Mouse (Mus musculus) adrenal gland, adult 2 months (tissue): Measurements from ENCODE around the gene 1810046K07Rik. TPM values are rescaled to one million over a fixed set of nuclear protein-coding genes. Genes with fewer than 3 reads are reported as not detected.
A peak's percentile ranks its signal among the peaks of the same experiment; 100 is the strongest.

ENCODE experiments used
- DNase-seq: peaks from one replicate; pipeline ENCODE4 v3.0.0; 2021
- long read RNA-seq: library from polyadenylated mRNA; stranded (forward); transcript quantifications from one replicate; pipeline ENCODE4 v2.0.0, GENCODE M21; 2021
- polyA plus RNA-seq: library from polyadenylated mRNA; depleted of rRNA; stranded (reverse); fragments of >200 nt; gene quantifications from 2 replicates; pipeline ENCODE4 v1.2.3, GENCODE M21; 2012; rRNA removed
- total RNA-seq, 2 experiments: library from RNA; stranded (reverse); gene quantifications; 2 replicates each; pipeline ENCODE4 v1.2.3; 2021

Gene 1810046K07Rik
- not detected for total RNA-seq
- polyA plus RNA-seq, result 0.08 TPM in 1 of 2 replicates, not detected in the other
- long read RNA-seq, result 0 reads

DNA sequence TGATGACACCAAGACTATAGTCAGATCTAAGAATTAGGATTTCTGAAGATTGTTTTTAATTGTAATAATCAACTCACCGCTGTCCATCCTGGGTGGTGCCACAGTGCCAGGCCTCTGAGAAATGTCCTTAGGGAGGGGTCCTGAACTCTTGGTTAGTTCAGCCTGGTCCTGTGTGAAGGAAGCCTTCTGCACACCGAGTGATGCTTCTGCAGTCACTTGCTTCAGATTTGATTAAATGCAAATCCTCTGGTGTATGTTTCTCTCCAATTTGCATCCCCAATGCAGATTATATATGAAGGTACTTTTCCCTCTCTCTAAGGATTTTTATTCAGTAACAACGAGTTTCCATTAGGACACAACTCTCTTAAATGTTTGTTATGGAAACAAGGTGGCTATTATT, at the start of gene 1810046K07Rik:
Gene 1810046K07Rik (minus strand): TSS at position 187 of the 400 bp plus-strand sequence.
- no peak for DNase-seq

DNA sequence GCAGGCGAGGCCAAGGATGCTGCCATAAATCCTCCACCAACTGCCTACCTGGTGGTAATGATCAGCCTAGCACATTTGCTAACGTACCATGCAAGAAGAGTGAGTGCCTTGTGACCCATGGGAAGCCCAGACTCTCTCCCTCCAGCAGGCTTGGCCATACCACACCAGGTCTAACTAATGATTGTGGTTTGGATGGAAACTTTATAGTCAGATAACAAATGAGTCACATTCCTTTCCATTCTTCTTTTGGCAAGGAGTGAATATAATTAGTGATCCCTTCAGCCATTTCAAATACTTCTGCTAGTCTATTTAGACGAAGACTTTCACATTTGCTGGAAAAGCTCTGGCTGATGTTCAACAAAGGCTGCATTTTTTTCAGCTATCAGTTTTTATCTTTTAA, 40.8 kb upstream of the 1810046K07Rik start:
- DNase-seq, result no peak

DNA sequence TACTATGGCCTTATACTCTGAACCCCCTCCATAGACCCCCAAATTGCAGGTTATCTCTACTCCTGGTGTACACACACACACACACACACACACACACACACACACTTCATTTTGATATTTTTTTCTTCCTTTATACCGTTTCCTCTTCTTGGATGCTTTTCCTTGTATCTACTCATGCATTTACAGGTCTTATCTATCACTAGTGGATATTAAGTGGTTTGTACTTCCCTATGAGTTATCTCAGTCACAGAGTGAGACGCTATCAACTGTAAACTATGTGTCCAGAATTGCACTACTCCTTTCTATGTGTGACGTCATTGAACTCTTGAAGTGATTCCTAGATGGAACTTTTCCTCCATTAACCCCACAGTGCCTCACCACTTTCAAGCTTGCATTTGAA, 38.4 kb upstream of the 1810046K07Rik start:
- no peak for DNase-seq

DNA sequence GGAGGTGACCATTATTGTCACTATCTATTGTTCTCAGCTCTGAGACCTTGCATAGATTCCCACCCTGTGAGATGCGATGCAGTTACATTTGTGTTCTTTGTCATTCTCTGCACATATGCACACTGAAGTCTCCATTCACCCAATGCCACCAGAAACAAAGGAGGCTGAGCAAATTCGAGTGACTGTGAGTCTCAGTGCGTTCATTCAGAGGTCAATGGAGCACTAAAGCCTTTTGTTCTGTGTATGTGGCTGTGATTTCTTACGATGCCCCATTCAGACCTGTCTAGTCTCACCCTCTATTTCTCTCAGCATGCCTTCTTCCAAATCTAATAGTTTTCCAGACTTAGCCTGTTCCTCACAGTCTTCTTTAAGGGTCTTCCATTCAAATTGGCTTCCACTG, 35.3 kb upstream of the 1810046K07Rik start:
- no peak for DNase-seq

DNA sequence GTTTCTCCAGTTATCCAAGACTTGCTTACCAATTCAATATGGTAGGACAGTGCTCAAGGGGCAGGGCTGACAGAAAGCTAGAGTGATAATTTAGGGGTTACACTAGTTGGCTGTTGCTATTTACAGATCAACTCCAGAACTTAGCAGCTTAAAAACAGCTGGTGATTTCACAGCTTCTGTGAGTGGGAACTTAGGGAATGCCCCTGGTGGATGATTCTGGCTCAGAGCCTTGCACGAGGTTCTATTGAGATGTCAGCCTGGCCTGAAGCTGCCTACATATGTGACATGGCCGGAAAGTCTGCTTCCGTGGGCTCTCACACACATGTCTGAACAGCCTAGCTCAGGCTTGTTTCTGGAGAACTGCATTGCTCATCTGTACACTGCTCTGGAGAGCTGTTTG, 24.8 kb upstream of the 1810046K07Rik start:
- DNase-seq, result no peak

DNA sequence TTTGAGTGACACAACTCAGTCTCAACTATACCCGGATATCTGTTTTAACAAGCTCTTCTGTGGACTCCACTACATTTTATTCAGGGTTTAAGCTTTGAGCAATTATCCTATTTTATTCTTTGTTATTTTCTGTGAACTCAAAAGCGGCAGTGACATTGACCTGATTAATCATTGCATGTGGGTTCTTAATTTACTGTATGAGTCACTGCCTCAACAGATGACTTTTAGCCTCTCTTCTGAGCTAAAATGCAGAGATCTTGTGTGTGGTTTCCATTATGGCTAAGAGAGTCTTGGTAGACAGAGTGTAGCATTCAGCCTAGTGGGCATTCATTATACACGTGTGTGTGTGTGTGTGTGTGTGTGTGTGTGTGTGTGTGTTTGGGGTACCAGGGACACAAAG, 24.2 kb upstream of the 1810046K07Rik start:
- peak; percentile 21 for DNase-seq

DNA sequence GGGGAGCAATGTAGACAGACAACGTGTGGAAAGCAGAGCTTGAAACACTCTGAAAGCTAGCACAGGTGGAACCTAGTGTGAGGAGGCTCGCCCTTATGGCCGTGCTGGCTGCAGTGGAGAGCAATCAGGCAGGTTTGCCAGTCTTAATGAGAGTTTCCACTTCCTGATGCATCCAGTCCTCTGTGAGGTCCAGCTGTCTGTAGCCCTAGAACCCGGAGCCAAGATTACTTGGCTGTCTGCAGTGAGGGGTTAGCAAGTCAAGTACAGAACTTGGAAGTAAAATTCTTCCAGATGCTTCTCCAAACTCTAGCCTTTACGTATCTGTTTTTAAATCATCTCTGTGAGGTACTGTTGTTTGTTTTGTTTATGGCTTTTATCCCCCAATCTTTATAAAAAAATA, 20.7 kb upstream of the 1810046K07Rik start:
- no peak for DNase-seq

DNA sequence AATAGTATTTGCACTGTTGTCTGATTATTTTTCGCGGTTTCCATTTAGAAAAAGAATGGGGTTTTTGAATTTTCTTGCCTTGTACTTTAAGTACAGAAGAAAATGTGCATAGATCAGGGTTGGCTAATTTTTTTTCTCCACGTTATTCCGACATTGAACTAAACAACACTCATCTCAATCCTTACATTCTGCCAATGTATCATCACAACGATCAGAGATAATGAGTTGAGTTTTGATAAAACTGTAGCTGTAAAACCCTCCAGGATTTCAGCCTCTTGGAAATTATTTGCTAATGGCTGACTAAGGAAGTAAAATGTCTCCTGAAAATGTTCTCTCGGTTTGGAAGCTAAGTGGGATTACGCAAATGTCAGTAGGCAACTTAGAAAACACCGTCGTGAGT, 17.1 kb upstream of the 1810046K07Rik start:
- no peak for DNase-seq

DNA sequence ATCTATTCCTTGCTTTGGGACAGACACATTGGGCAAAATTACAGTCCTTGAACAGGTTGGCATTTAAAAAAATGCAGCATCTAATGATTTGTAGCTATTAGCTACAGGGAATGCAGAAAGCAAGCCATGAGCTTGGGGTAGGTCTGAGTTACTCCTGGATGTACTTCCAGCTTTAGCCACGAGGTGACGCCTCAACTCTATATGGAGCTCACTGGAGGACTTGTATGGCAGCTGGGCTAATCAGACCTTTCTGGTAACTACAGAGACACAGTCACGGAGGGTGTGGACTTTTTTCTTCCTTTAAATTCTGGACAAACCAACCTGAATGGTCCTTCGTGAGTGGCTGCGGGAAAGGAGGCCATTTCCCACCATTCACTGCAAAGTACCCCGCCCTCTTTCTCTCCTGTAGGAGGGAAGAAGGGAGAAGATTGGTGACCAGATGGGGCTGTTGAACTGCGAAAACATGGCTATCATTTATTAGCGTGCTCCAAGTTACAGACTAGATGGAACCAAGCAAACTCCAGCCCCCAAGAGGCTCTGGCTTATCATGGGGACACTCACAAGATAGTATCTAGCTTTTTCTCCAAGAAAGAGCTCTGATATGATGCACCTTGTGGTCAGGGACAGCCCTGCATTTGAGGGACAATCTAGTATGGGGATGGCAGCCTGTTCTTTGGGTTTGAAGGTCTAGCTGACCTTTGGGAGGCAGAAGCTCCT, 6.7 kb upstream of the 1810046K07Rik start:
- peak; percentile 84 for DNase-seq

DNA sequence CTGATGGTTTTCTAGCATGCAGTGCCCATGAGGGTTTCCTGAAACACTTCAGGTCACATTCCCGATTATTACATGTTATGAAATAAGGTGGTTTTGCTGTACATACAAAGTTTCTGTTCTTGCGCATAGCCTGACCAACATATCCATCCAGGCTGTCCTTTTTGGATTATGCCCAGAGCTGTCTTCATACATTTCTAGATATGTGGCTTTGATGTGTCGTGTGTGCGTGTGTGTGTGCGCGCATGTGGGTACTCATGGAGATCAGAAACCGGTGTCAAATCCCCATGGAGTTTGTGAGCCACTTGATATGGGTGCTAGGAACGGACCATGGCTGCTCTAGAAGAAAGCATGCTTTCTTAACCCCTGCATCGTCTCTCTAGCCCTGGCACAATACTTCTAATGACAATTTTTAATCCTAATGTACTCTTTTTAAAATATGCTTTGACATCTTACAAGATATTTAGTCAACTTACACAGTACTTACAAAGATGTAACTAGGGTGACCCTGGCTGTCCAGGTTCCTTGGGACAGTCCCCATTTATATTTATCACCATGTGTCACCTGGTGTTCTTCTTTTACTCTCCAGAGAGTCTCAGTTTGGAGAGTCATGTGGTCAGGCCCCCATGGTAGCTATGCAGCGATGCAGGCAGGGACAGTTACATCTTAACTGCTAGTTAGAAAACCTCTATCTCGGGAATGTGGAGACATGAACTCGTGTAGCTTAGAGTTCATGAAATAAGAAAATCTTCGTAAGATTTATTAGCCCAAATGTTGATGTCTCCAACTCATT, 2.9 kb upstream of the 1810046K07Rik start:
- DNase-seq, result no peak

DNA sequence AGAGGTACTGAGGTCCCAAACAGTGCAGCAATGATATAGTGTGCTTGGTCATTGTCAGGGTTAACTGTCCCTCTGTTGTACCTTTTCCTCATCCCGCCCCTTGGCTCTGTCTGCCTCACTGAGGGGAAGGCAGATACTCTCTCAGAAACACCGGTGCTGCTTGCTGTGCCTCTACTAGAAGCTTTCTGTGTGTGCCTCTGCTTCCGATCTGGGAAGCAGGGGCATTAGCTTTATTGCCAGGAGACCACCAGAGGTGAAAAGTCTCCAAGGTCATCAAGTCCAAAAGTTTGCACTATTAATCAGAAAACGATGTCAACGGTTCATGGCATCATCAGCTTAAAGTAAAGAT, 1.2 kb downstream of the 1810046K07Rik start:
- no peak for DNase-seq

DNA sequence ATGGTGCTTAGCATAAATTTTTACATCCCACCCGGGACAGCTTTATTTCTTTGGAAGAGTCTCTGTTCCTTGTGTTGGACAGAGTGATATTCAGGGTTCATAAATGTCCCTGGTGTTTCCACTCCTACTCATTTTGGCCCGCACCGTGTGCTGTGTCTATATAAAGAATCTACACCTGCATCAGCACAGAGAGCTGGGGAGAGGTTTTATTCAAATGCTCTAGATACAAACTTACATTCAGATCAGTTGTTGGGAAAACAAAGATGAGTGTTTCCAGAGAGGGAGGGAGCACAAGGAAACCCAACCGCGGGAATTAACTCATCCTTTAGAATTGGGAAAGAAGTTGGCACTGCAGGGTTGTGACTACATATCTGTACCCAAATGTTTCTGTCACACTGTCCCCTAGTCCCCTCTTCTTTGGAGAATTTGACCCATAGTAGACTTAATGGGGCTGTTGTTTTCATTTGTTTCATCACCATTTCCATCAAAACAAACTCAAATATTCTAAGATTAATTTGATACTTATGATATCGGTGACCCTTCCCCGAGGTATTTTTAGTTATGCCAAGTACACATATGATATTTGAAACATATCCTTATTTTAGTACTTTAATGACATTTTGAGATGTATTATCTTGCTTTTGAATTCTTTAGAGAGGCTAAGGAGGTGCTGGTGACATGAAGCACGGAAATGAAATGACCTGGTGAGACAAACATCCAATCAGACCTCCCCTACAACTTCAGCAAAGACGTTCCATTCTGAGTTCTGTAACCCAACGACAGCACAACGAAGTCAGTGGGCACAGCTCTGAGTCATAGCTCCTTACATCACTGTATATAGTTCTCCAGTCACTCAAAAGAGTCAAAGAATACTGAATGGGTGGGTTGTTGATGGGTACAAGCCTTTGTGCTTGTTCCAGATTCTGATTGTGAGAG, 1.8 kb downstream of the 1810046K07Rik start:
- DNase-seq, result no peak

DNA sequence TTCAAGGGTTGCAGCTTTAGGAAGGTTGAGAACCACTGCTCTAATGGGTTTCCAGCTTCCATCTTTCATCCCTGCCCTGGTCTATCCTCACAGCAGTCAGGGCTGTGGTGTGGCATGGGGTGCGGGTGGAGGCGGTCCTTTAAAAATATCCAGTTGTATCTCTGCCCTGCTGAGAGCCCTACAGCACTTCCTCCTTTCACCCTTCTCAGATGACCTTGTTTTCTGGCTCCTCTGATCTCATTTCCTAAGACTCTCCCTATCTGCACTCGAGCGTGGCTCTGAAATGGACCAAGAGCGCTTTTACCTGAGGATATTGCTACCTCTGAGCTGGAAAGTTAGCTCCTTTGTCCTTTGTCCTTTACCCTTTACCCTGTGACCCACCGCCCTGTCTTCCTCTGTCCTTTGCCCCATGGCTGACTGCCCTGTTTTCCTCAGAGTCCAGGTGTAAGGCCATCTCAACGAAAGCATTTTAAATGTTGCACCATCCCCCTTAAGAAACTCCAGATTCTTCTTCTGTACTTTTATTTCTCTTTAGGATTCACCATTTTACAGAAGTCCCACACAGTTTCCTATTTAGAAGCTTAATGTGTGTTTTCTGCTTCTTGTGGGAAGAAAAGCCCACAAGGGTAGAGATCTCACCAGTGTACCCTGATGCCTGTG, 4.2 kb downstream of the 1810046K07Rik start:
- DNase-seq, result no peak

DNA sequence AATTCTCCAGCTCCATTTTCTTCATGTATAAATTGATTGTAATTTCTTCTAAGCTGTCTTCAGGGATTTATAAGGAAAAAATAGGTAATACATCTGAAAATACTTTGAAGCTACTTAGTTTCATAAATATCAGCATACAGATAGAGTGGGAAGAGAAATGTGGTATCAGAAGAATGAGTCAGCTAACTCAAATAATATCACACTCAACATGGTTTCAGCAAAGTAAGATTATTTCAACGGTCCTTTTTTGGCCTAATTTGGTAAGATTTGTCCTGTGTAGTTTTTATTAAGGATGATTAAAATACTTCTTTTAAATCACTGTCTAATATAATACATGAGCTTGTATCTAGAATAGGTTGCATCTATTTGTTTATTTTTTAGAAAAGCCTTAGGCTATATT, 8.6 kb downstream of the 1810046K07Rik start:
- DNase-seq, result no peak

DNA sequence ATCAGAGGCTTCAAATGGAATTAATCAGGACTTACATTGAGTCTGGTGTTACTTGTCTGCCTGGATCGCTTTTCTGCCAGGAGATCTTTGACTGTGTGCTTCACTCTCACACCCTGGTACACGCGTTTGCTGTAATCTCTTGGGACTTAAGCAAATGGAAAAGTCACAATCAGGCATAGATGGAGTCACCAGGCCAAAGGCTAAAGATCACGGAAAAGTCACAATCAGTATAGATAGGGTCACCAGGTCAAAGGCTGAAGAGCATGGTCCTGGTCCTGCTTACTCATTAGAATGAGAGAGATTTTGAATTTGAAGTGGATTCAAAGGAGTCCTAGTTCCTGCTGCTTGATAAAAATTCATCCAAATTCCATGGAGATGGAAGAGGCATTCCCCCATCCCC, 10.5 kb downstream of the 1810046K07Rik start:
- DNase-seq, result no peak

DNA sequence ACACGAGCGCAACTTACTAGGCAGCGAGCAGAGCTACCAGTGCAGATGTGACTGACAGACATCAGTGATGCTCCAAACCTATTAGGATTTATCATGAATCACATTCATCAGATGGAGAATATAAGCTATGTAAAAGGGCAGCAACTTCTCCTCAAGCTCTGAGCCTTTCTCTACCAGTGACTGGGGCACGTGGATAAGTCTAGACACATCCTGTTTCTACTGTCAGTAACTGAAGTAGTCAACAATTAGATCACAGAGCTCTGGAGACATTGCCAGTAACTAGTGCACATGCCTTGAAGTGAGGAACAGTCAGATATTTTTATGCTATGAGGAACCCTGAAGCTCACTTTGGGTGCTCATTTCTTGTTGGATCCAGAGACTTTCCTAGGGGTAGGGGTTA, 11.4 kb downstream of the 1810046K07Rik start:
- DNase-seq, result no peak

DNA sequence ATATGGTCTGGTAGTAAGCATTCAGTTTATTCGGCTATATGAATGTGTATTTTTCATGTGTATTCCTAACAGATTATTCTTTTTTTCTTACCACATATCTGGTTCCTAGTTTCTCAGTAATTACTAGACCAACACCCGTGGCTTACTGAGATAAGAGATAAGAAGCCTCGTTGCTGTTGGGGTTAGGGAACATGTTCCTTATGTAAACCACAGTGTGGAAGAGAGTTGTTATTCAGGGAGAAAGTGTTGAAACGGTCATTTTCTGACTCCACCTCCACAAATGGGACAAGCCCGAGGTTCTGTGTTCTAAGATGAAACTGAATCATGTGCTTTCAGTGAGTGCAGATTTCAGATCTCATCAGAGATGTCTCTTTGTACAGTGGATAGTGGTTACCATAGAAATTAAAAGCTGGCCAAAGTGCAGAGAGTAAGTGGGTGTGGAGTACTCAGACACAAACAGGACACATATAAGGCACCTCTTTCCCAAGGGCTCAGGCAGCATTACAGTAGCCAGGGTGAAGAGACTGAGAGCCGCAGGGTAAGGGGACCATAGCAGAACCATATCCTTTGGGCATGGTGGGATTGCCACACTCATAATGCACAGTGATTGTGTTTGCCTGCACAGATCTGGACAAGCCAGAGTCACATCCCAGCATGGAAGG, 13.2 kb downstream of the 1810046K07Rik start:
- no peak for DNase-seq

DNA sequence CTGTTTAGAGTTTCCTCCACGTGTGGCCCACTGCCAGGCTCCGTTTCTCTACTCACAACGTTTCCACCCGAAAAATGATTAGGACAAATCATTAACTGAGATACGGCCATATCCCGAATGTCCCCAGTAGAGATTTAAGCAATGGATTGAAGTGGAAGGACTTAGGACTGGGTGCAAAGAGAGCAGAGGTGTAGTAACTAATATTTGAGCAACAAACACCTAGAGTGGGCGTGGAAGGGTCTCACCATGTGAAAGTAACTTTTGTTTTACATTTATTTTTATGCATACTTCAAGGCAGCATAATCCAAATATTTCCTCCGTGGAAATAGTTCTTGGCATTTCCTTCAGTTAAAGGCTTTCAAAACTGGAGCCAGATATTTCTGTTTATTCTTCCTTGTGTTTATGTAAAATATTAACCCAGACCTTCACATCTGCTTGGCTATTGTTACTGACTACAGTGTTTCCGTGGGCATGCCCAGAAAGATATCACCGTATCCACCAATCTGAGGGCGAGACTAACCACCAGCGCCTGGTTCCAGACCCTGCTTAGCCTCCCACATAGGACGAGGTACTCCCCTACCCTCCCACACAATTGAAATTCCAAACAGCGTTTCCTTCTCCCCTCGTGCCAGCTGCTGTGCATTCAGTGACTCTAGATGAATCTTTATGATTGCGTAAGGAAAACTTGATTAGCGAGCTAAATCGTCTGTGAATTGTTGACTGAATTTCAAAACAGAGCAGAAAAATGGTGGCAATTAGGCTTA, 16.0 kb downstream of the 1810046K07Rik start:
- DNase-seq, result no peak

DNA sequence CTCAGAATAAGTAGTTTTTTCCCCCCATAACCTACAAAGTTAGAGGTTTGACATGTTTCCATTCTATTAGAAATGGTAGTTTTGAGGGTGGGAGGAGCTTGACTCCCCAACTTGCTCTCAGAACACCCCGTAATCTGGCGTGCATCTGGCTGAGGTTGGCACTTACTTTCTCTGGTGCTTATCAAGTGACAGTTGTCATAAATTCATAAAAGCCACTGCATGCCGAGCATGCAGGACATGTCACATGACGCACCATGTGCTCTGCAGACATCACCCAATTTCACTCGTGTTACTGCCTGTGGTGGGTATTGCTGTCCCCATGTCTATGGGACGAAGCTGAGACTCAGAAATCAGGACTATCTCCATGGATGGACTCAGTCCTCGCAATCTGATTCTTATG, 18.2 kb downstream of the 1810046K07Rik start:
- no peak for DNase-seq

DNA sequence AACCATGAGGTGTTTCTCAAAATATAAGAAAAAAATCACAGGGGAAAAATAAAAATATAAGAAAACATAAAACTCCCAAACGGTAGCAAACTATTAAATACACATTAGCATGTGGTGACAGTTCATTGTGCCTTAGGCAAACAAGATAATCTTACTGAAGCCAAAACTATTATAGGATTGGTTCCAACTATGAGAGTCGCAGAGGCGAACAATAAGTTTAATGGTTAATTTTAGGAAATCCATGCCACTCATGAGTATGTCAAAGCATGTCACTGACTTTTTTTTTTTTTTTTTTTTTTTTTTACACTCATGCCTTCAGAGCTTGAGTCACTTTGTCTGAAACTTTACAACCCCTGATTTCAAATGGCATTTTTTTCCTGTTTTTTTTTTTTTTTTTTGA, 22.4 kb downstream of the 1810046K07Rik start:
- DNase-seq, result no peak

DNA sequence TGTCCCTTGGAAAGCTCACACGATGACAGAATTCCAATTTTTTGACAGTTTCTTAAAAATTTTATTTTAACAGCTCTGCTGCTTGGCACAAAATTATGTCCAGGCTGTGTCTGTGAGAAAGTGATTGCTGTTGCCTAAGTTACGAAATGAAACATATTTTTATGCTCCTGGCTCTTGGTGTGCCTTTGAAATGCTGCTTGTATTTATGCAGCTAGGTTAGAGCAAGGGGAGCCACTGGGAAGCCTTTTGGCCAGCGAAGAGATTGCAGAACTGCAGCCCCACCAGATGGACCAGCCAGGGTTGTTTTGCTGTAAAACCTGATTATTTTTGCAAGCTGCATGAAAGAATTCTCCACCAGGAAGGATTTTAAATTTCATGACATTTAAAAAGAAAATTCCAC, 23.6 kb downstream of the 1810046K07Rik start:
- DNase-seq, result no peak
